Mouse (Mus musculus): Measurements from ENCODE around the gene Rhno1.

DNA sequence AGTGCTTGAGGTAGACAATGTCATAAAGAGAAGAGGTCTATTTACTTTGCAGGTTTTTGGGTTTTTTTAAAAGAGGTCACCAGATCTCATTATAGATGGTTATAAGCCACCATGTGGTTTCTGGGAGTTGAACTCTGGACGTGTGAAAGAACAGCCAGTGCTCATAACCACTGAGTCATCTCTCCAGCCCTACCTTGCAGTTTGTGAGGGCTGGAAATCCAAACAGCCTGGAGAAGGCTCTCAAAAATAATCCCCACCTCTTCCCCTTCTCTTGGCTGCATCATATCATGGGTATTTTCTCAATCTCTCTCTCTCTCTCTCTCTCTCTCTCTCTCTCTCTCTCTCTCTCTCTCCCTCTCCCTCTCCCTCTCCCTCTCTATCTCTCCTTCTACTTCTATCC, 28.0 kb upstream of the Rhno1 start:
- TF ChIP-seq CTCF (IDR thresholded peaks at IDR 0.05) (no peak), EP300 (IDR thresholded peaks at IDR 0.05) (no peak)

Data from lung, postnatal 0 days (tissue).